Mouse (Mus musculus) heart, embryonic 12.5 days (tissue): Measurements from ENCODE around the gene Zfp429. TPM values are rescaled to one million over a fixed set of nuclear protein-coding genes. Genes with fewer than 3 reads are reported as not detected.
"Not testable (repeated sequence)": the region's sequence is repeated elsewhere in the genome, so short reads cannot be mapped to it uniquely, and the experiment has no call there.

Experiments
- ATAC-seq: fragments of 200-750 bp; cut with Nextera tagmentation; 2 replicates; pipeline ENCODE4 v1.8.0; 2017; ENCODE audit warnings: moderate TSS enrichment, moderate library complexity; ENCODE audit not compliant: insufficient number of reproducible peaks, low FRiP score
- H3K27ac ChIP-seq: fragments of 300-500 bp; sonication (generic); 2 replicates; pipeline ENCODE4 v1.5.1; 2016; ENCODE audit warnings: mild to moderate bottlenecking, moderate library complexity; ENCODE audit not compliant: poor library complexity, severe bottlenecking
- H3K27me3 ChIP-seq: fragments of 300-500 bp; sonication (generic); replicated peaks from 2 replicates; pipeline ENCODE4 v1.6.1; 2016; ENCODE audit warnings: mild to moderate bottlenecking, moderate library complexity
- H3K36me3 ChIP-seq: fragments of 300-500 bp; sonication (generic); 2 replicates; pipeline ENCODE4 v1.6.1; 2016; ENCODE audit warnings: mild to moderate bottlenecking, moderate library complexity
- H3K4me1 ChIP-seq: fragments of 300-500 bp; sonication (generic); replicated peaks from 2 replicates; pipeline ENCODE4 v1.6.1; 2016; ENCODE audit warnings: mild to moderate bottlenecking
- H3K4me2 ChIP-seq: fragments of 300-500 bp; sonication (generic); 2 replicates; pipeline ENCODE4 v1.6.1; 2016; ENCODE audit warnings: mild to moderate bottlenecking, moderate library complexity
- H3K4me3 ChIP-seq: fragments of 300-500 bp; sonication (generic); 2 replicates; pipeline ENCODE4 v1.5.1; 2016; ENCODE audit warnings: mild to moderate bottlenecking
- H3K9ac ChIP-seq: fragments of 300-500 bp; sonication (generic); 2 replicates; pipeline ENCODE4 v1.6.1; 2016; ENCODE audit warnings: mild to moderate bottlenecking, moderate library complexity
- H3K9me3 ChIP-seq: fragments of 300-500 bp; sonication (generic); replicated peaks from 2 replicates; pipeline ENCODE4 v1.6.1; 2016; ENCODE audit warnings: mild to moderate bottlenecking, moderate library complexity
- WGBS: fragments of 180-500 bp; shearing (Covaris S2); methylation state at CpG from one replicate; pipeline ENCODE4 v1.1.7; 2016; 5-methylcytosine and 5-hydroxymethylcytosine counted together
- polyA plus RNA-seq: library from polyadenylated mRNA; unstranded; fragments of >200 nt; fragmentation: Nextera tagmentation; extraction: Ambion mirVana; gene quantifications from 2 replicates; pipeline ENCODE4 v1.2.1, GENCODE M21; 2016

The Zfp429 gene
- polyA plus RNA-seq, 1 experiment from 2014 or later: 3.9 TPM

DNA sequence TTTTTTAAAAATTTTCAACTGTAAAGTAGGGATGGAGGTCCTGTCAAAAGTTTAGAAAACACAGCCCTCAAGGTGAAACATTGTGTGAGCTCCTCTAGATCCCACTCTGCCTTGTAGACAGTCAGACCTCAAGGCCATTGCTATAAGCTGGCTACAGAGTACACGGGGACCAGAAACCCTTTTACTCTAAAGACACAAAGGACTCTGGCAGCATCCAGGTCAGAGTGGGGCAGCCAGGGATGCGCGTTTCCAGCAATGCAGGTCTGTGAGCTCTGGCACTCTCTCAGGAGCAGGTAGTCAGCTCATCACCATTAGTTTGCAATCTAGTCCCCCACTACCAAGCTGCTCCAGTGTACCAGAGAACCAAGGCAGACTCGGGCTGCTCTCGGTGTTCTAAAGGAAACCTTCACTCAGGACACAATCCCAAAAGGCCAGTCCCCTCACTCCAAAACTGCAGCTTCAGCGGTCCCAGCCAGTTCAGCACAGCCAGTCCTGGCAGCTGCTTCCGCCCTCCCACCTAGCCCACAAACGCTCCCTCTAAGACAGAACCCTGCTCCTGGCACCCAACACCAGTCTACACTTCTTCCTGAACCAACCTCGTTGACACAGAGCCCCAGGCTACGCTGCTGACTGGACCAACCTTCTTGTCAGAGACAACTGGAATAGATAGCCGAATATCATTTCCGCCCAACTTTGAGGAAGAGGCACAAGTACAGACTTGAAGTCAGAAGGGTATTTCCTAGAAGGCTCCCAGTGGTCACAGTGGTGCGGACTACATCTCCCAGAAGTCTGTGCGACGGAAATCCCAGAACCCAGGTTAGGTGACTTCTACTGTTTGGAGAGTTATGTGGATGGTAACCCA, 24.3 kb downstream of the Zfp429 start, which contains the start of the genes Gm28041 and Zfp456:
Gene Gm28041, minus strand, starts transcription at position 684 of the 862 bp plus-strand sequence.
Gene Zfp456, minus strand, starts transcription at position 761 of the 862 bp plus-strand sequence.
- H3K36me3 ChIP-seq, H3K27me3 ChIP-seq, H3K9me3 ChIP-seq, H3K27ac ChIP-seq, H3K4me1 ChIP-seq: not testable (repeated sequence)
- Histone ChIP-seq H3K4me3 (peak within 1 kb of the TSS; percentile 62), H3K4me2 (peak within 1 kb of the TSS; percentile 67), H3K9ac (peak within 1 kb of the TSS; percentile 65)
- WGBS: 15% methylated on average over 13 of the region's 15 CpGs
- ATAC-seq: peak; percentile 96

DNA sequence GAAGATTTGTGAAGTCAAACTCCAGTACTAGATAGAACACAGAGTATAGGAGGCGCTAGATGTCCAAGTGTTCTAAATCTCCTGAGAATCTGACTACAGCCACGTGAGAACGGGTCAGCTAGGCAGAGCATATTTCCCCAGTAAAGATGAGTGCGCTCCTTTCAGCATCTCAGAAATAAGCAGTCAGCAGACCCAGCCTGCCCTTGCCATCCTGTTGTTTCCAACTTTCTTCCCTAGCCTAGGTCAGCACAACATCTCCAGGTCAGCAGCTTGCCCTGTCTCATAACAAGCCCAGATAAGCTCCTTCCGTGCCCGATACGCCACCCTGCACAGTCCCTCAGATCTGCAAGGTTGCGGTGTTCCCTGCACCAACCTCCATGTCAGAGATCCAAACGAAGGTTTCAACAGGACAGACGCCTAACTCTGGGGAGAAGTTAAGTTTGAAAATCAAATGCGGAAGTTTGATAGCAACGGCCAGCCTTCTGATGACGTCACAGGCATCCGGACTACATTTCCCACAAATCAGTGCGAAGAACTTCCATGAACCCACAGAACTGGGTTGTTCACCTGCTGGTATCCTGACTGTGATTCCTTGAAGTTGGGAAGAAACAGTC, 39.4 kb downstream of the Zfp429 start, which contains the start of the genes Gm28044 and Zfp953:
Gene Gm28044, minus strand, starts transcription at position 406 of the 614 bp plus-strand sequence.
Gene Zfp953, minus strand, starts transcription at position 475 of the 614 bp plus-strand sequence.
- Histone ChIP-seq H3K36me3 (no peaks in the 10 kb centered on the region), H3K4me1 (no peaks in the 10 kb centered on the region), H3K4me2 (peak within 1 kb of the TSS; percentile 77), H3K4me3 (peak within 1 kb of the TSS; percentile 90), H3K27ac (peak within 1 kb of the TSS; percentile 78), H3K9me3 (no peaks in the 10 kb centered on the region), H3K27me3 (no peaks in the 10 kb centered on the region), H3K9ac (peak within 1 kb of the TSS; percentile 85)
- ATAC-seq: peak; percentile 92
- WGBS: 0% methylated on average over 15 of the region's 15 CpGs

DNA sequence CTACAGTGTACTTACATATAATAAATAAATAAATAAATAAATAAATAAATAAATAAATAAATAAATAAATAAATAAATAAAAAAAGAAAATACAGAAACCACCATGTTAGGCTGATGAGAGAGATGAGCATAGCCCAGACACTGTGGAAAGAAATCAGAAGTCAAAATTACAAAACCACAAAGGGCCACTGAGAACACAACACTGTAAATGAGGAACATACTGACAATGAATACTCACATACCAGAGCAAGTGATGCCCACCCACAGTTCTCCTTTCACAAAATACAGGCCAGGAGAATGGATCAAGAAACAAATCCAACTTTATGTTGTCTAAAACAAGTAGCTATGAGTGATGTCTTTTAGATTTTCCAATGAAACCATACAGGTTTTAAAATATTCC, 47.8 kb downstream of the Zfp429 start:
- Histone ChIP-seq H3K27ac (no peak overlapping the region), H3K4me2 (no peak overlapping the region), H3K27me3 (no peaks in the 10 kb centered on the region), H3K4me1 (no peaks in the 10 kb centered on the region), H3K9ac (no peak overlapping the region), H3K36me3 (no peaks in the 10 kb centered on the region), H3K9me3 (no peaks in the 10 kb centered on the region), H3K4me3 (no peak overlapping the region)
- no peak for ATAC-seq

DNA sequence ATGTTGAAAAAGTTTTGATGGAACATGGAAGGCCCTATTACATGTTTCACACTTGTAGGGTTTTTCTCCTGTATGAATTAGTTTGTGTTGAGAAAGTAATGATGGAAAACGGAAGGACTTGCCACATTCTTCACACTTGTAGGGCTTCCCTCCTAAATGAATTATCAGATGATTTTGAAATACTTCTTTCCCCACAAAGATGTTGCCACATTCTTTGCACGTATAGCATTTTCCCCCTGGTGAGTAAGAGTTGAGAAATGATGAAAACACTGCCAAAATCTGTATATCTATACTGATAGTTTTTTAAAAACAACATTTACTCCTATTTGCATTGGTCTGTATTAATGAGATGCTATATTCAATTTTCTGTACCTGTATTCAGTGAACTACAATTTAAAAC, 56.2 kb downstream of the Zfp429 start:
- H3K27me3 ChIP-seq: no peaks in the 10 kb centered on the region

More for the DNA sequence above, 56.2 kb downstream of the Zfp429 start:
- Histone ChIP-seq H3K9me3 (no peaks in the 10 kb centered on the region), H3K9ac (no peak overlapping the region), H3K4me3 (no peak overlapping the region), H3K27ac (no peak overlapping the region), H3K36me3 (peaks cover 17% of the 10 kb centered on the region), H3K4me2 (no peak overlapping the region), H3K4me1 (no peaks in the 10 kb centered on the region)
- 80% methylated on average over 2 of the region's 2 CpGs for WGBS
- no peak for ATAC-seq

Other genes starting within 250 kb of the Zfp429 start
- 5.0 and 5.7 TPM in 2 replicates for gene Rsl1, start 226.6 kb downstream of the Zfp429 start, polyA plus RNA-seq
- 0.91 and 1.3 TPM in 2 replicates for gene Zfp455, start 205.3 kb downstream of the Zfp429 start, polyA plus RNA-seq
- 1.7 and 1.9 TPM in 2 replicates for gene Zfp458, start 121.4 kb downstream of the Zfp429 start, polyA plus RNA-seq
- 0.45 and 0.78 TPM in 2 replicates for gene Zfp457, start 93.3 kb downstream of the Zfp429 start, polyA plus RNA-seq
- 2.2 and 2.5 TPM in 2 replicates for gene Zfp595, start 67.2 kb downstream of the Zfp429 start, polyA plus RNA-seq
- 0.59 and 2.2 TPM in 2 replicates for gene Gm28044, start 39.3 kb downstream of the Zfp429 start, polyA plus RNA-seq
- gene Zfp953, start 39.2 kb downstream of the Zfp429 start, polyA plus RNA-seq: 0.80 and 0.93 TPM in 2 replicates
- 0.23 and 0.41 TPM in 2 replicates for gene Gm28041, start 24.1 kb downstream of the Zfp429 start, polyA plus RNA-seq
- gene Zfp456, start 24.0 kb downstream of the Zfp429 start, polyA plus RNA-seq: 1.3 and 1.4 TPM in 2 replicates
- 0.17 and 0.69 TPM in 2 replicates for gene Zfp459, start 21.6 kb upstream of the Zfp429 start, polyA plus RNA-seq
- 6.2 and 7.2 TPM in 2 replicates for gene Zfp874a, start 51.8 kb upstream of the Zfp429 start, polyA plus RNA-seq
- 1.3 and 2.0 TPM in 2 replicates for gene Zfp874b, start 84.4 kb upstream of the Zfp429 start, polyA plus RNA-seq
- 10.5 and 11.2 TPM in 2 replicates for gene Zfp58, start 100.7 kb upstream of the Zfp429 start, polyA plus RNA-seq
- not detected in 2 replicates for gene Gm26965, start 126.3 kb upstream of the Zfp429 start, polyA plus RNA-seq
- gene Zfp87, start 126.4 kb upstream of the Zfp429 start, polyA plus RNA-seq: 17.3 and 18.2 TPM in 2 replicates
- 9.6 and 9.9 TPM in 2 replicates for gene Zfp748, start 154.0 kb upstream of the Zfp429 start, polyA plus RNA-seq
- 2.4 and 2.9 TPM in 2 replicates for gene Zfp729b, start 209.9 kb upstream of the Zfp429 start, polyA plus RNA-seq
- gene Gm49345, start 237.9 kb upstream of the Zfp429 start, polyA plus RNA-seq: not detected in 2 replicates
- 1.7 and 2.3 TPM in 2 replicates for gene Zfp729a, start 238.0 kb upstream of the Zfp429 start, polyA plus RNA-seq